Mouse (Mus musculus) bone marrow, adult 2 months (tissue): ENCODE data around the gene Gm11985.

Source experiments
- CTCF ChIP-seq: fragments of 200-500 bp; IDR thresholded peaks from 2 replicates; pipeline ENCODE4 v1.5.1; 2011; ENCODE audit warnings: low read length, control low read depth; ENCODE audit not compliant: control insufficient read depth, insufficient read depth
- POLR2A ChIP-seq: fragments of 200-500 bp; IDR thresholded peaks from 2 replicates; pipeline ENCODE4 v1.6.1; 2011; ENCODE audit warnings: low read depth, mild to moderate bottlenecking, control low read depth, low read length, borderline replicate concordance; ENCODE audit not compliant: control insufficient read depth

GRCm38 (mm10) chr11:7199736-7200392, 11.5 kb upstream of the Gm11985 start:
- no peak for TF ChIP-seq POLR2A
- TF ChIP-seq CTCF, result no peak
